Mouse (Mus musculus): ENCODE data around the gene Shprh. TPM values are rescaled to one million over a fixed set of nuclear protein-coding genes. Genes with fewer than 3 reads are reported as not detected.
"Not testable (repeated sequence)": the region's sequence is repeated elsewhere in the genome, so short reads cannot be mapped to it uniquely, and the experiment has no call there.

Shprh gene
- polyA plus RNA-seq, 1 experiment from 2014 or later, result 33.4 TPM

DNA sequence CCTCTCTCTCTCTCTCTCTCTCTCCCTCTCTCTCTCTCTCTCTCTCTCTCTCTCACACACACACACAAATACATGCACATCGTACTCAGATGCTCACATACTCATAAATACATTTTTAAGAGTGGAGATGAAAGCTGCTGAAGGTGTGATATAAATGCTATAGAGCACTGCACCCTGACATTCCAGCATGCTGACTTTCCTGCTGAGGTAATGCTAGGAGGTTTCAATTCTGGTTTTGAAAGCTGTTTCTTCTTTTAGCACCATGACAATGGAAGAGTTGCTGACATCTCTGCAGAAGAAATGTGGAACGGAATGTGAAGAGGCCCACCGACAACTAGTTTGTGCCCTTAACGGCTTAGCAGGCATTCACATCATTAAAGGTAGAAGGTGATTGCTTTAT is 22.4 kb downstream of the Shprh start:
- Histone ChIP-seq H3K27ac (replicated peaks; ENCODE audit: low read depth, low read length) (no peak overlapping the region), H3K4me3 (replicated peaks; ENCODE audit: low read depth, low read length) (no peak overlapping the region), H3K4me1 (ENCODE audit: control insufficient read depth, insufficient read depth, low read length) (no peaks in the 10 kb centered on the region), H3K4me2 (ENCODE audit: low read length) (no peak overlapping the region), H3K9ac (replicated peaks; ENCODE audit: low read length) (no peak overlapping the region), H3K9me3 (ENCODE audit: control insufficient read depth, low read length) (no peaks in the 10 kb centered on the region), H3K27me3 (ENCODE audit: control insufficient read depth, insufficient read depth, low read length) (no peaks in the 10 kb centered on the region), H3K36me3 (ENCODE audit: control insufficient read depth, insufficient read depth, low read length) (peaks cover 81% of the 10 kb centered on the region)
- 94% methylated on average over 4 of the region's 4 CpGs for WGBS
- DNase-seq, result no peak
- ATAC-seq (ENCODE audit: low FRiP score, low TSS enrichment), result no peak

DNA sequence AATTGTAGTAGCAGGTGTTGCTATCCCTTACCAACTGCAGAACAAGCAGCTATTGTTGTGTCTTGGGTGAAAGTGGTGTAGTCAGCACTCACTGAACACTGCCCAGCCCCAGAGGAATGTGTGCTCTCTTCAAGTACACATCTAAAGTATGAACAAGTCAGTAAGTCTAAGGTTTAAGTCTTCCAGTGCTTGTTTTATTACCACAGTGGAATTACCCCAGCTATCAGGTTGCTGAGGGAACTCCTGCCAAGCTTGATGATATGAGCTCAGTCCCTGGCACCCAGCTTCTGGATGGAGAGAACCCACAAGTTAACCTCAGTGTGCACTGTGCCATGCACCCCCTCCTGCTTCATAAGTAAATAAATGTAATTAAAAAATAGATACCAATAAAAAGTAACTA is 23.3 kb downstream of the Shprh start:
- no peaks in the 10 kb centered on the region for H3K9me3 ChIP-seq (ENCODE audit: control insufficient read depth, low read length)
- ATAC-seq (ENCODE audit: low FRiP score, low TSS enrichment), result no peak
- H3K4me2 ChIP-seq (ENCODE audit: low read length), result no peak overlapping the region
- H3K4me1 ChIP-seq (ENCODE audit: control insufficient read depth, insufficient read depth, low read length), result no peaks in the 10 kb centered on the region
- H3K27ac ChIP-seq (replicated peaks; ENCODE audit: low read depth, low read length), result no peak overlapping the region
- H3K27me3 ChIP-seq (ENCODE audit: control insufficient read depth, insufficient read depth, low read length), result no peaks in the 10 kb centered on the region
- H3K36me3 ChIP-seq (ENCODE audit: control insufficient read depth, insufficient read depth, low read length), result peaks cover 79% of the 10 kb centered on the region
- H3K4me3 ChIP-seq (replicated peaks; ENCODE audit: low read depth, low read length), result no peak overlapping the region
- H3K9ac ChIP-seq (replicated peaks; ENCODE audit: low read length), result no peak overlapping the region
- no peak for DNase-seq

DNA sequence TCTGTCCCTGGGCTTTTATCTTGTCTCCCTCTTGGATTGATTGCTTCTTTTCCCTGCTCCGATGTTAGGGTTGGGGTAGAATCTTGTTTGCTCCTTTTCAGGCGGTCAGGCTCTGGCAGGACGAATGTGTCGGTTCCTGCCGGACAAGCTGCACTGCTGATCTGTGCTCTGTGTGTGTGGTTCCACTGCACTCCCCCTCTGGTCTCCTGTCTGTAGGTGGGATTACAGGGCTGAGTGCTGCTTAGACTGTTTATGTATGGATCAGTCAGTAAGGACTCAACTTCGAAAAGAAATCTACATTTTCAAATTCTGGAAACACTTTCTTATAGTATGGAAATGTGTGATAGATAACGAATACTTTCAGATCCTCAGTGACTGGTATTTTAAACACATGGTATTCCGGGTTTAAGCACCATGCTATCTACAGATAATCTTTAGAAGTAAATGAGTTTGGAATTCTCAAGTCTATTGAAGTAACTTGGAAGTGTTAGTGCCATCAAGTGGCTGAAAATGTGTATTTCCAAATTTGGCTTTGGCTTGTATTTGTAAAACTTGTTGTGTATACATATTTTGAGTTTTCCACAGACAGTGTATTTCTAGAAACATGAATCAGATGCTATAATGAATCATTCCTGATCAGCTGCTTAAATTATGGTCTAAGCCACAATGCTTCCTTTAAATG is 26.7 kb downstream of the Shprh start:
- Histone ChIP-seq H3K27ac (replicated peaks; ENCODE audit: low read depth, low read length) (no peak overlapping the region), H3K4me3 (replicated peaks; ENCODE audit: low read depth, low read length) (no peak overlapping the region), H3K4me1 (ENCODE audit: control insufficient read depth, insufficient read depth, low read length) (no peaks in the 10 kb centered on the region), H3K9ac (replicated peaks; ENCODE audit: low read length) (no peak overlapping the region), H3K36me3 (ENCODE audit: control insufficient read depth, insufficient read depth, low read length) (peaks cover 70% of the 10 kb centered on the region), H3K27me3 (ENCODE audit: control insufficient read depth, insufficient read depth, low read length) (no peaks in the 10 kb centered on the region), H3K4me2 (ENCODE audit: low read length) (no peak overlapping the region), H3K9me3 (ENCODE audit: control insufficient read depth, low read length) (no peaks in the 10 kb centered on the region)
- WGBS, result 89% methylated on average over 8 of the region's 8 CpGs
- DNase-seq (peak; percentile 76), ATAC-seq (ENCODE audit: low FRiP score, low TSS enrichment) (no peak)

DNA sequence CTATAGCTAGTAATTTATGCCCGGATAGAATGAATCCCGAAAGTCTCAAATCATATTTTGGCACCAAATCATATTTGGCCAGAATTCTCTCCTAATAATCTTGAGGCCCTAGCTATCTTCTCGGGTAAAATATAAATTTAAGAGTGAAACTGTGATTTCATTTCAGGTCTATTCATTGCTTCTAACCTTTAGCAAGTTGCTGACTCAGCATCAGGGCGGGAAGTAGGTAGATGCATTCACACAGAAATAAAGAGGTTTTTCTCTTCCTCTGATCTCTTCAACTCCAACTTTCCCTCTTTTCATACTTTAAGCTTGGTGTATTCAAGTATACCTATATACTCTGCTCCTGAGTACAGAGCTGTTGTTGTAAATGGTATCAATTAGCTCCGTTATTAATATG is 30.9 kb downstream of the Shprh start:
- Histone ChIP-seq H3K27ac (replicated peaks; ENCODE audit: low read depth, low read length) (no peak overlapping the region), H3K9ac (replicated peaks; ENCODE audit: low read length) (no peak overlapping the region), H3K27me3 (ENCODE audit: control insufficient read depth, insufficient read depth, low read length) (no peaks in the 10 kb centered on the region), H3K36me3 (ENCODE audit: control insufficient read depth, insufficient read depth, low read length) (peaks cover 73% of the 10 kb centered on the region), H3K4me2 (ENCODE audit: low read length) (no peak overlapping the region), H3K4me3 (replicated peaks; ENCODE audit: low read depth, low read length) (no peak overlapping the region), H3K9me3 (ENCODE audit: control insufficient read depth, low read length) (no peaks in the 10 kb centered on the region), H3K4me1 (ENCODE audit: control insufficient read depth, insufficient read depth, low read length) (no peaks in the 10 kb centered on the region)
- ATAC-seq (ENCODE audit: low FRiP score, low TSS enrichment) (no peak), DNase-seq (no peak)
- 94% methylated on average over 5 of the region's 5 CpGs for WGBS

DNA sequence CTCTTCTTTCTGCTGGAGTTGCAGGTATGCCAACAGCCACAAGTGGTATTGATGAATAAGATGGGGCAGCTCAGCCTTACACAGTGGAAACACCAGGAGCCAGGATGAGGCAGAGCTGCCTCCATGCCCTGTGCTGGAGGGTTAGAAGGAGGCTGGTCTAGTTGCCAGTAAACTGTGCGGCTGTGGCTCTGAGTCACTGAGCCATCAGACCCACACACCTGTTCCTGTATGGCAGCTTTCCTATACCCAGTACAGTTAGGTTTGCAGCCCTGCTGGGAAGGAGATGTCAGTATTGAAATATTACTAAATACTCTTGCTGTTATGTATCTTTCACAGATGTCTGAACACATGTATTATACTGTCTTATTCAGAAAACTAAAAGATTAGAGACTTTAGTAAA is 48.1 kb downstream of the Shprh start:
- Histone ChIP-seq H3K4me2 (ENCODE audit: low read length) (no peak overlapping the region), H3K4me3 (replicated peaks; ENCODE audit: low read depth, low read length) (no peak overlapping the region), H3K27ac (replicated peaks; ENCODE audit: low read depth, low read length) (no peak overlapping the region), H3K27me3 (ENCODE audit: control insufficient read depth, insufficient read depth, low read length) (no peaks in the 10 kb centered on the region), H3K36me3 (ENCODE audit: control insufficient read depth, insufficient read depth, low read length) (peaks cover 61% of the 10 kb centered on the region), H3K9ac (replicated peaks; ENCODE audit: low read length) (no peak overlapping the region), H3K9me3 (ENCODE audit: control insufficient read depth, low read length) (no peaks in the 10 kb centered on the region), H3K4me1 (ENCODE audit: control insufficient read depth, insufficient read depth, low read length) (no peaks in the 10 kb centered on the region)
- WGBS, result 92% methylated on average over 1 of the region's 1 CpGs
- no peak for DNase-seq
- ATAC-seq (ENCODE audit: low FRiP score, low TSS enrichment), result no peak

DNA sequence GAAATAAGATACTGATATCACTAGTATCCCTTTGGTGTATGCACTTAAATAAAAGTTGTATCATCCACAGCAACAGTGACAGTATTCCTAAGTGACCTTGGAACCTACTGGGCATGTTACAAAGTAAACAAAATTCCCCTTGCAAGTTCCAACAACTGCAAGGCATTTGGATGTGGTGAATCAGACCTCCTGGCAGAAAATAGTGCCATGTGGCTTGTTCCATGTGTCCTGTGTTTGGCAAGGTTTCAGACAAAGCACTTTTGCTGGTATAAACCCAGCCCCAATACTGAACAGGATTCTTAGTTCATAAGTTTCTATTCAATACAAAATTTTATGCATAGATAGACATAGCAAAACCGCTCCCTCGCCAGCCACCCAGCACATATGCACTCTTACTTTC is 49.1 kb downstream of the Shprh start:
- no peak overlapping the region for H3K4me2 ChIP-seq (ENCODE audit: low read length)
- H3K27ac ChIP-seq (replicated peaks; ENCODE audit: low read depth, low read length), result no peak overlapping the region
- ATAC-seq (ENCODE audit: low FRiP score, low TSS enrichment), result no peak
- 93% methylated on average over 2 of the region's 2 CpGs for WGBS
- H3K9ac ChIP-seq (replicated peaks; ENCODE audit: low read length), result no peak overlapping the region
- no peaks in the 10 kb centered on the region for H3K9me3 ChIP-seq (ENCODE audit: control insufficient read depth, low read length)
- DNase-seq, result no peak
- H3K4me1 ChIP-seq (ENCODE audit: control insufficient read depth, insufficient read depth, low read length), result no peaks in the 10 kb centered on the region
- H3K36me3 ChIP-seq (ENCODE audit: control insufficient read depth, insufficient read depth, low read length), result peaks cover 64% of the 10 kb centered on the region
- no peaks in the 10 kb centered on the region for H3K27me3 ChIP-seq (ENCODE audit: control insufficient read depth, insufficient read depth, low read length)
- no peak overlapping the region for H3K4me3 ChIP-seq (replicated peaks; ENCODE audit: low read depth, low read length)

DNA sequence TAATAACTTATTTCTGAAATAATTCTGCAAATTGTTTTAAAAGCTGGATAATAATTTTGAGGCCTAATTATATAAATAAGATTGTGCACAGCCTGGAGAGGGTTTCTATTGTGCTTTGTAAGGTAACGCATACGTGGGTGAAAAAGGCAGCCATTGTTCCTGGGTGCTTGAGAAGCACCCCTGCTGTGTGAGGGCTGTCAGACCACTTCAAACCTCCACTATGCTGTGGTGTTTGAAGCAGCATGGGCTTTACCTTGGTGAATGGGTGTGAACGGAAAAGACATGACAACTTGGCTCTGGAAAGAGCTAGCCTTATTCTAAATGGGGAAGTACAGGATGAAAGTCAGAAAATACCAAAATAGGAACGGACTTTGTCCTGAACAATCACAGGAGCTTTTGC is 50.8 kb downstream of the Shprh start:
- H3K36me3 ChIP-seq (ENCODE audit: control insufficient read depth, insufficient read depth, low read length), result peaks cover 52% of the 10 kb centered on the region
- H3K4me1 ChIP-seq (ENCODE audit: control insufficient read depth, insufficient read depth, low read length), result no peaks in the 10 kb centered on the region
- no peak overlapping the region for H3K27ac ChIP-seq (replicated peaks; ENCODE audit: low read depth, low read length)
- H3K9me3 ChIP-seq (ENCODE audit: control insufficient read depth, low read length), result no peaks in the 10 kb centered on the region
- no peaks in the 10 kb centered on the region for H3K27me3 ChIP-seq (ENCODE audit: control insufficient read depth, insufficient read depth, low read length)
- ATAC-seq (ENCODE audit: low FRiP score, low TSS enrichment) (no peak), DNase-seq (no peak)
- H3K9ac ChIP-seq (replicated peaks; ENCODE audit: low read length), result no peak overlapping the region
- H3K4me3 ChIP-seq (replicated peaks; ENCODE audit: low read depth, low read length), result no peak overlapping the region
- no peak overlapping the region for H3K4me2 ChIP-seq (ENCODE audit: low read length)
- 40% methylated on average over 4 of the region's 4 CpGs for WGBS

DNA sequence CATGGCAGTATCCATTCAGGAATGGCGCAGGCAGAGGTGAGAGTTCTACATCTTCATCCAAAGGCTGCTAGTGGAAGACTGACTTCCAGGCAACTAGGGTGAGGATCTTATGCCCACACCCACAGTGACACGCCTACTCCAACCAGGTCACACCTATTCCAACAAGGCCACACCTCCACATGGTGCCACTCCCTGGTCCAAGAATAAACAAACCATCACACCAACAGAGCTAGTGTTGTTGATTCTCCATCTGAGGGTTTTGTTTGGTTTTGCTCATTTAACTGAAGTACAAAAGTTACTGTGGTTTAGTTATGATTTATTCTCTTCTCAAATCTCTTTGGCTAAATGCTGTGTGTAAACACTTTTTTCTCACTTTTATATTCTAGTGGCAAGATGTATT is 56.7 kb downstream of the Shprh start:
- H3K27ac ChIP-seq (replicated peaks; ENCODE audit: low read depth, low read length); H3K27me3 ChIP-seq (ENCODE audit: control insufficient read depth, insufficient read depth, low read length); H3K4me2 ChIP-seq (ENCODE audit: low read length); ATAC-seq (ENCODE audit: low FRiP score, low TSS enrichment); H3K9me3 ChIP-seq (ENCODE audit: control insufficient read depth, low read length); H3K4me1 ChIP-seq (ENCODE audit: control insufficient read depth, insufficient read depth, low read length); DNase-seq; H3K4me3 ChIP-seq (replicated peaks; ENCODE audit: low read depth, low read length); H3K9ac ChIP-seq (replicated peaks; ENCODE audit: low read length): not testable (repeated sequence)
- H3K36me3 ChIP-seq (ENCODE audit: control insufficient read depth, insufficient read depth, low read length), result peaks cover 50% of the 10 kb centered on the region
- 89% methylated on average over 2 of the region's 2 CpGs for WGBS

DNA sequence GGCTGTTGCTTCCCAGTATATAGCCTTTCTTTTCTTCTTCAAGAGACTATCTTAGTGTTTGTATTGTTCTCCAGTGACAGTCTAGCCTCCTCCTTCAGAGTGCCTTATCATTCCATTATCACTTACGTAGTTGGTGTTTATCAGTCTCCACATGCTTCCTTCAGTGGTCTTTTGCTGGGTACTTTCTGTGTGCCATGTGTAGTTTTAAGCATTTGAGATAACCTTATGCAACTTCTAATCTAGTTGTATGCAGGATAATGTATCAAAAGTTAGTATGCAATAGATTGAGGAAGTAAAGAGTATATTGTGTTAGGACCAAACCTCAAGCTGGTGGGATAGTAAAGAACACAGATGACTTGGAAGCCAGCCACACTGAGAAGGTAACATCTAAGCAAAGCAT is 59.4 kb downstream of the Shprh start:
- ATAC-seq (ENCODE audit: low FRiP score, low TSS enrichment), result no peak

More for the DNA sequence above, 59.4 kb downstream of the Shprh start:
- Histone ChIP-seq H3K4me3 (replicated peaks; ENCODE audit: low read depth, low read length) (no peak overlapping the region), H3K27me3 (ENCODE audit: control insufficient read depth, insufficient read depth, low read length) (no peaks in the 10 kb centered on the region), H3K4me1 (ENCODE audit: control insufficient read depth, insufficient read depth, low read length) (no peaks in the 10 kb centered on the region), H3K9me3 (ENCODE audit: control insufficient read depth, low read length) (no peaks in the 10 kb centered on the region), H3K9ac (replicated peaks; ENCODE audit: low read length) (no peak overlapping the region), H3K4me2 (ENCODE audit: low read length) (no peak overlapping the region), H3K27ac (replicated peaks; ENCODE audit: low read depth, low read length) (no peak overlapping the region), H3K36me3 (ENCODE audit: control insufficient read depth, insufficient read depth, low read length) (peaks cover 57% of the 10 kb centered on the region)
- DNase-seq, result no peak
- WGBS, result 98% methylated on average over 1 of the region's 1 CpGs

All from midbrain, embryonic 14.5 days (tissue).